Mouse (Mus musculus) embryonic facial prominence, embryonic 12.5 days (tissue): ENCODE data around the gene Pou2f3. TPM values are rescaled to one million over a fixed set of nuclear protein-coding genes. Genes with fewer than 3 reads are reported as not detected.
A peak's percentile ranks its signal among the peaks of the same experiment; 100 is the strongest.
"Not testable (repeated sequence)": the region's sequence is repeated elsewhere in the genome, so short reads cannot be mapped to it uniquely, and the experiment has no call there.

ENCODE experiments used
- ATAC-seq: fragments of 200-750 bp; cut with Nextera tagmentation; 2 replicates; pipeline ENCODE4 v1.8.0; 2017; ENCODE audit not compliant: insufficient number of reproducible peaks, insufficient read depth, low FRiP score, low TSS enrichment
- H3K27ac ChIP-seq: fragments of 300-500 bp; sonication (generic); 2 replicates; pipeline ENCODE4 v1.5.1; 2016; ENCODE audit warnings: mild to moderate bottlenecking
- H3K27me3 ChIP-seq: fragments of 300-500 bp; sonication (generic); 2 replicates; pipeline ENCODE4 v1.6.1; 2016; ENCODE audit warnings: mild to moderate bottlenecking, moderate library complexity
- H3K36me3 ChIP-seq: fragments of 300-500 bp; sonication (generic); 2 replicates; pipeline ENCODE4 v1.6.1; 2016; ENCODE audit warnings: mild to moderate bottlenecking
- H3K4me1 ChIP-seq: fragments of 300-500 bp; sonication (generic); 2 replicates; pipeline ENCODE4 v1.6.1; 2016
- H3K4me2 ChIP-seq: fragments of 300-500 bp; sonication (generic); replicated peaks from 2 replicates; pipeline ENCODE4 v1.6.1; 2016; ENCODE audit warnings: mild to moderate bottlenecking, moderate library complexity
- H3K4me3 ChIP-seq: fragments of 300-500 bp; sonication (generic); 2 replicates; pipeline ENCODE4 v1.5.1; 2016; ENCODE audit warnings: mild to moderate bottlenecking
- H3K9ac ChIP-seq: fragments of 300-500 bp; sonication (generic); 2 replicates; pipeline ENCODE4 v1.6.1; 2016; ENCODE audit warnings: mild to moderate bottlenecking, moderate library complexity
- H3K9me3 ChIP-seq: fragments of 300-500 bp; sonication (generic); 2 replicates; pipeline ENCODE4 v1.6.1; 2016; ENCODE audit warnings: mild to moderate bottlenecking, moderate library complexity
- WGBS: fragments of 180-500 bp; shearing (Covaris S2); methylation state at CpG from one replicate; pipeline ENCODE4 v1.1.7; 2016; 5-methylcytosine and 5-hydroxymethylcytosine counted together
- polyA plus RNA-seq: library from polyadenylated mRNA; unstranded; fragments of >200 nt; fragmentation: Nextera tagmentation; extraction: Ambion mirVana; gene quantifications from 2 replicates; pipeline ENCODE4 v1.2.1, GENCODE M21; 2016

Pou2f3 gene
- polyA plus RNA-seq, 1 experiment from 2014 or later, result 0.18 TPM

- Histone ChIP-seq H3K27me3 (no peaks in the 10 kb centered on the region), H3K9ac (no peak overlapping the region), H3K36me3 (no peaks in the 10 kb centered on the region), H3K4me2 (no peak overlapping the region), H3K9me3 (no peaks in the 10 kb centered on the region), H3K4me1 (no peaks in the 10 kb centered on the region), H3K27ac (no peak overlapping the region), H3K4me3 (no peak overlapping the region)
- ATAC-seq, result no peak
- WGBS, result 50% methylated on average over 1 of the region's 1 CpGs
Observed at GRCm38 (mm10) chr9:43122379-43122778, 87.8 kb downstream of the Pou2f3 start.

GRCm38 (mm10) chr9:43121948-43122347 is 88.2 kb downstream of the Pou2f3 start:
- not testable (repeated sequence) for H3K9ac ChIP-seq, H3K9me3 ChIP-seq, H3K36me3 ChIP-seq, H3K4me1 ChIP-seq, H3K4me2 ChIP-seq, ATAC-seq, H3K27me3 ChIP-seq, H3K4me3 ChIP-seq, H3K27ac ChIP-seq
- 78% methylated on average over 2 of the region's 2 CpGs for WGBS

- 84% methylated on average over 6 of the region's 6 CpGs for WGBS
- Histone ChIP-seq H3K4me3 (no peak overlapping the region), H3K9me3 (no peaks in the 10 kb centered on the region), H3K9ac (no peak overlapping the region), H3K4me1 (peaks cover 6% of the 10 kb centered on the region; the same call in 1 of the 2 replicates), H3K4me2 (peak overlapping the region; percentile 80; the same call in 1 of the 2 replicates), H3K27me3 (no peaks in the 10 kb centered on the region), H3K36me3 (peaks cover 4% of the 10 kb centered on the region; the same call in 1 of the 2 replicates), H3K27ac (no peak overlapping the region)
- no peak for ATAC-seq
Observed at GRCm38 (mm10) chr9:43116997-43117336, 93.2 kb downstream of the Pou2f3 start.

GRCm38 (mm10) chr9:43116134-43116996 is 93.8 kb downstream of the Pou2f3 start, which contains the start of gene Tmem136:
Tmem136 (minus strand) TSS chr9:43116570.
- peak within 1 kb of the TSS; percentile 80 for H3K4me2 ChIP-seq
- H3K4me1 ChIP-seq, result peaks cover 6% of the 10 kb centered on the region; the same call in 1 of the 2 replicates
- peak; percentile 84; the same call in 1 of the 2 replicates for ATAC-seq
- H3K27ac ChIP-seq, result no peak within 1 kb of the TSS
- no peaks in the 10 kb centered on the region for H3K27me3 ChIP-seq
- peaks cover 10% of the 10 kb centered on the region for H3K36me3 ChIP-seq
- peak within 1 kb of the TSS; percentile 75 for H3K9ac ChIP-seq
- H3K4me3 ChIP-seq, result peak within 1 kb of the TSS; percentile 88
- WGBS, result 6% methylated on average over 55 of the region's 55 CpGs
- H3K9me3 ChIP-seq, result no peaks in the 10 kb centered on the region

GRCm38 (mm10) chr9:43115431-43116133 is 94.6 kb downstream of the Pou2f3 start:
- H3K36me3 ChIP-seq, result peaks cover 17% of the 10 kb centered on the region
- H3K27ac ChIP-seq, result no peak overlapping the region
- peak overlapping the region; percentile 80 for H3K4me2 ChIP-seq
- no peak for ATAC-seq
- WGBS, result 22% methylated on average over 12 of the region's 12 CpGs
- peak overlapping the region; percentile 88 for H3K4me3 ChIP-seq
- H3K9me3 ChIP-seq, result no peaks in the 10 kb centered on the region
- H3K9ac ChIP-seq, result peak overlapping the region; percentile 75
- peaks cover 6% of the 10 kb centered on the region; the same call in 1 of the 2 replicates for H3K4me1 ChIP-seq
- H3K27me3 ChIP-seq, result no peaks in the 10 kb centered on the region

GRCm38 (mm10) chr9:43114833-43115232 is 95.3 kb downstream of the Pou2f3 start:
- H3K9ac ChIP-seq, result no peak overlapping the region
- H3K27ac ChIP-seq, result no peak overlapping the region
- H3K36me3 ChIP-seq, result peaks cover 22% of the 10 kb centered on the region
- H3K9me3 ChIP-seq, result no peaks in the 10 kb centered on the region
- no peak overlapping the region for H3K4me3 ChIP-seq
- H3K27me3 ChIP-seq, result no peaks in the 10 kb centered on the region
- WGBS, result 81% methylated on average over 4 of the region's 4 CpGs
- ATAC-seq, result no peak
- no peak overlapping the region for H3K4me2 ChIP-seq
- H3K4me1 ChIP-seq, result peaks cover 6% of the 10 kb centered on the region; the same call in 1 of the 2 replicates

- no peak overlapping the region for H3K4me2 ChIP-seq
- WGBS, result 84% methylated on average over 8 of the region's 8 CpGs
- H3K9ac ChIP-seq, result no peak overlapping the region
- H3K27ac ChIP-seq, result no peak overlapping the region
- H3K9me3 ChIP-seq, result no peaks in the 10 kb centered on the region
- no peaks in the 10 kb centered on the region for H3K27me3 ChIP-seq
- no peak for ATAC-seq
- H3K36me3 ChIP-seq, result peaks cover 22% of the 10 kb centered on the region
- H3K4me3 ChIP-seq, result no peak overlapping the region
- H3K4me1 ChIP-seq, result peaks cover 7% of the 10 kb centered on the region; the same call in 1 of the 2 replicates
Observed at GRCm38 (mm10) chr9:43110286-43110980, 99.7 kb downstream of the Pou2f3 start.

GRCm38 (mm10) chr9:43109125-43109524 is 101.0 kb downstream of the Pou2f3 start:
- H3K27ac ChIP-seq, result no peak overlapping the region
- no peak overlapping the region for H3K9ac ChIP-seq
- H3K4me3 ChIP-seq, result no peak overlapping the region
- no peaks in the 10 kb centered on the region for H3K27me3 ChIP-seq
- no peak for ATAC-seq
- H3K4me1 ChIP-seq, result peaks cover 5% of the 10 kb centered on the region; the same call in 1 of the 2 replicates
- peaks cover 22% of the 10 kb centered on the region for H3K36me3 ChIP-seq
- no peaks in the 10 kb centered on the region for H3K9me3 ChIP-seq
- WGBS, result 82% methylated on average over 7 of the region's 7 CpGs
- H3K4me2 ChIP-seq, result no peak overlapping the region

- WGBS, result 81% methylated on average over 3 of the region's 3 CpGs
- Histone ChIP-seq H3K4me3 (no peak overlapping the region), H3K36me3 (peaks cover 22% of the 10 kb centered on the region)
Observed at GRCm38 (mm10) chr9:43108721-43109120, 101.4 kb downstream of the Pou2f3 start.

GRCm38 (mm10) chr9:43108081-43108480 is 102.1 kb downstream of the Pou2f3 start:
- Histone ChIP-seq H3K4me1 (peaks cover 13% of the 10 kb centered on the region), H3K4me2 (no peak overlapping the region), H3K36me3 (peaks cover 22% of the 10 kb centered on the region), H3K9me3 (no peaks in the 10 kb centered on the region), H3K4me3 (no peak overlapping the region), H3K27me3 (no peaks in the 10 kb centered on the region), H3K27ac (no peak overlapping the region), H3K9ac (no peak overlapping the region)
- ATAC-seq, result no peak
- WGBS, result 82% methylated on average over 1 of the region's 1 CpGs

More at GRCm38 (mm10) chr9:43108721-43109120, 101.4 kb downstream of the Pou2f3 start:
- no peak for ATAC-seq
- peaks cover 8% of the 10 kb centered on the region; the same call in 1 of the 2 replicates for H3K4me1 ChIP-seq
- H3K4me2 ChIP-seq, result no peak overlapping the region
- no peak overlapping the region for H3K9ac ChIP-seq
- H3K27ac ChIP-seq, result no peak overlapping the region
- H3K27me3 ChIP-seq, result no peaks in the 10 kb centered on the region
- H3K9me3 ChIP-seq, result no peaks in the 10 kb centered on the region

GRCm38 (mm10) chr9:43107555-43107954 is 102.6 kb downstream of the Pou2f3 start:
- no peak for ATAC-seq
- H3K4me2 ChIP-seq, result no peak overlapping the region
- H3K4me1 ChIP-seq, result peaks cover 17% of the 10 kb centered on the region
- H3K27ac ChIP-seq, result no peak overlapping the region
- no peaks in the 10 kb centered on the region for H3K27me3 ChIP-seq
- no peaks in the 10 kb centered on the region for H3K9me3 ChIP-seq
- no peak overlapping the region for H3K4me3 ChIP-seq
- 62% methylated on average over 5 of the region's 5 CpGs for WGBS
- H3K36me3 ChIP-seq, result peaks cover 22% of the 10 kb centered on the region
- no peak overlapping the region for H3K9ac ChIP-seq
